Mouse (Mus musculus): Measurements from ENCODE around the gene Castor1. TPM values are rescaled to one million over a fixed set of nuclear protein-coding genes. Genes with fewer than 3 reads are reported as not detected.

Castor1 gene
- polyA plus RNA-seq, 1 experiment: 15.8 TPM

DNA sequence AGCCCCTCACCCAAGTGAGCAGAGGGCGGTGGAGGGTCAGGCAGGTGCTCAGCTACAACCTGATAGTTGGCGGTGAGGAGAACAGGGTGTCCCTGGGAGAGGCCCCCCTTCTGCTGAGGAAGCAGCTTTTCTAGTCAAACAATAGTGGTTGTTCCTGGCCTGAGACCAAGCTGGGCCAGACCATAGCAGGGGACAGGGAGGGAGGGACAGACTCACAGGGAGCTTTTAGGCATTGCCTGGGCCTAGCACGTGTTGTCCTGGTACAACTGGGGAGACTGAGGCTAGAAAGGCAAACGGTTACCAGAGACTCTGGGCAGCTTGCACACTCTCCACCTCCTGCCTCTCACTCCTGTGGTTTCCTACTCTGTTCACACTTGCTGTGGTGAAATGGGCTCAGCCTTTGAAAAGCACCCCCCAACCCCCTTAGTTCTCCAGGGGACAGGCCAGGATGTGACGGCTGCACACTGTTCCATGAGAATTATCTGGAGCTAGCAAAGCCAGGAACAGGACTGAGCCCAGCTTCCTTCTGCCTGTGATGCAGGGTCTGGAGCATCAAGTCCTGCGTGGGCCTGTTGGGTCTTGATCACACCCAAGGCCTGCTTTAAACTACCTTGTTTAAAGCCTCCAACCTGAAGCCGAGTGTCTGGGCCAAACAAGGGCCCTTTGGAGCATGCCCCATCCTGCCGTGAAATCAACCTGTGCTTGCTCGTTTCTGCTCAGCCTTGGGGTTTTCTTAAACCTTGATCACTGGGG, 1.6 kb upstream of the Castor1 start:
- peak; percentile 90 for DNase-seq

DNA sequence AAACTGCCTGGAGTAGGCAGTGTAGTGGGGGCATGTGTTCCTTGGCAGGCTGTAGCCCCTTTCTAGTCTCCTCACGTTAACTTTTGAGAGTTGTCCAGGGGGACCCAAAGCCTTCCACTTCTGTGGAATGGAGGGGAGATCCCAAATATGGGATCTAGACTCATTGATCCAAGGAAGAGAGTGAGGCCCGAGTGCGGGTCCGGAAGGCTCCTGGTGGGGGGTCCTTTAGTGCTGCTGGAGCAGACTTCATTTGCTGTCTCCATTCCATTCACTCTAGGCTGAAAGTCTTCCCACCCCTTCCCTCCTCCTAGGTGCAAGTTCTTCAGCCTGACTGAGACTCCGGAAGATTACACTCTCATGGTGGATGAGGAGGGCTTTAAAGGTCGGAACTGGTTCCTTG, 612 bp downstream of the Castor1 start:
- DNase-seq: no peak
- peaks cover 19% of the 10 kb centered on the region for H3K4me1 ChIP-seq (ENCODE audit: control insufficient read depth, insufficient read depth, low read length)
- WGBS: 16% methylated on average over 6 of the region's 6 CpGs
- TF ChIP-seq POLR2A (IDR thresholded peaks at IDR 0.05; ENCODE audit: low read depth, low read length) (no peak), CTCF (conservative IDR thresholded peaks at IDR 0.05; ENCODE audit: insufficient read depth, insufficient read length, low read depth, low read length) (no peak)
- peaks cover 3% of the 10 kb centered on the region; the same call in 1 of the 2 replicates for H3K36me3 ChIP-seq (ENCODE audit: control insufficient read depth, insufficient read depth, low read length)
- no peaks in the 10 kb centered on the region for H3K27me3 ChIP-seq (replicated peaks; ENCODE audit: control insufficient read depth, insufficient read depth, low read length)
- peak overlapping the region; percentile 67 for H3K4me3 ChIP-seq (ENCODE audit: insufficient read depth, low read depth, low read length)
- peak overlapping the region; percentile 58; the same call in 1 of the 2 replicates for H3K27ac ChIP-seq (ENCODE audit: insufficient read depth, low read depth, low read length)

More for the DNA sequence above, 1.6 kb upstream of the Castor1 start:
- H3K4me1 ChIP-seq (ENCODE audit: control insufficient read depth, insufficient read depth, low read length): peaks cover 19% of the 10 kb centered on the region
- peak overlapping the region; percentile 70 for H3K27ac ChIP-seq (ENCODE audit: insufficient read depth, low read depth, low read length)
- H3K36me3 ChIP-seq (ENCODE audit: control insufficient read depth, insufficient read depth, low read length): peaks cover 3% of the 10 kb centered on the region; the same call in 1 of the 2 replicates
- no peaks in the 10 kb centered on the region for H3K27me3 ChIP-seq (replicated peaks; ENCODE audit: control insufficient read depth, insufficient read depth, low read length)
- no peak overlapping the region for H3K4me3 ChIP-seq (ENCODE audit: insufficient read depth, low read depth, low read length)
- TF ChIP-seq POLR2A (IDR thresholded peaks at IDR 0.05; ENCODE audit: low read depth, low read length) (no peak), CTCF (conservative IDR thresholded peaks at IDR 0.05; ENCODE audit: insufficient read depth, insufficient read length, low read depth, low read length) (no peak)
- WGBS: 47% methylated on average over 9 of the region's 9 CpGs

DNA sequence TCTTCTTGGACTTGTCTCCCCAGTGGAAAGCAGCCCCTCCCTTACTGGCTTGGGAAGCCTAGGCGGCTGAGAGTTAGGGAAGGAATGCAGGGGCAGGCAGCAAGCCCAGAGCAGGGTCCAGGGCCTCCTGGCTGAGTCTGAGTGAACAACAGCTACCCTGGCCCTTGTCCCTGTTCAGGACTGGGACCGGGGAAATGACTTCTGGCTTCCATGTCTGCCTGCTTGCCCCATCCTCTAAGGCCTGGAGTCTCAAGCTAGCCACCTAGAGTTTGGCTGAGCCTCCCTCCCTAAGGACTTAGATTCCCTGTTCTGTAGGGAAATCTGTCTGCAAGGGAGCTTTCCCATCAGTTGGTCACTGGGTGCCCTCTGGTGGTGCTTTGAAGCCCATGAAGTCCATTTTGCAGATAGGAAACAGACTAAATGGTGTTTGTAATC, 1.3 kb downstream of the Castor1 start:
- Histone ChIP-seq H3K27me3 (replicated peaks; ENCODE audit: control insufficient read depth, insufficient read depth, low read length) (no peaks in the 10 kb centered on the region), H3K27ac (ENCODE audit: insufficient read depth, low read depth, low read length) (no peak overlapping the region), H3K4me1 (ENCODE audit: control insufficient read depth, insufficient read depth, low read length) (peaks cover 19% of the 10 kb centered on the region), H3K36me3 (ENCODE audit: control insufficient read depth, insufficient read depth, low read length) (peaks cover 3% of the 10 kb centered on the region; the same call in 1 of the 2 replicates), H3K4me3 (ENCODE audit: insufficient read depth, low read depth, low read length) (no peak overlapping the region)
- WGBS: 0% methylated on average over 2 of the region's 2 CpGs
- no peak for TF ChIP-seq POLR2A (IDR thresholded peaks at IDR 0.05; ENCODE audit: low read depth, low read length)
- TF ChIP-seq CTCF (conservative IDR thresholded peaks at IDR 0.05; ENCODE audit: insufficient read depth, insufficient read length, low read depth, low read length): peak; percentile 97
- DNase-seq: peak; percentile 93

DNA sequence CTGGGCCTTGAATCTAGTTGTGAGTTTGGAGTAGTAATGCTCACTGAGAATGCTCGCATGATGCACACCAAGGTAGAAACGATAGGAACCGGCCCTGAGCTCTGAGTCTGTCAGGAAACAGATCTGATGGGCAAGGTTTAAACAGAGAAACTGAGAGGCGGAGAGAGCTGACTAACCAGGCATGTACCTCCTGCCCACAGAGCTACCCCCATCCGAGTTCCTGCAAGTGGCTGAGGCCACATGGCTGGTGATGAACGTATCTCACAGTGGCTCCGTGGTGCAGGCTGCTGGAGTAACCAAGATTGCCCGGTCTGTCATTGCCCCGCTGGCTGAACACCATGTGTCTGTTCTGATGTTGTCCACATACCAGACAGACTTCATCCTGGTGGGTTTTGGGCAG, 1.9 kb downstream of the Castor1 start:
- Histone ChIP-seq H3K4me3 (ENCODE audit: insufficient read depth, low read depth, low read length) (no peak overlapping the region), H3K4me1 (ENCODE audit: control insufficient read depth, insufficient read depth, low read length) (peaks cover 19% of the 10 kb centered on the region), H3K36me3 (ENCODE audit: control insufficient read depth, insufficient read depth, low read length) (peaks cover 3% of the 10 kb centered on the region; the same call in 1 of the 2 replicates), H3K27me3 (replicated peaks; ENCODE audit: control insufficient read depth, insufficient read depth, low read length) (no peaks in the 10 kb centered on the region), H3K27ac (ENCODE audit: insufficient read depth, low read depth, low read length) (no peak overlapping the region)
- 56% methylated on average over 9 of the region's 9 CpGs for WGBS
- no peak for TF ChIP-seq CTCF (conservative IDR thresholded peaks at IDR 0.05; ENCODE audit: insufficient read depth, insufficient read length, low read depth, low read length)
- no peak for TF ChIP-seq POLR2A (IDR thresholded peaks at IDR 0.05; ENCODE audit: low read depth, low read length)
- DNase-seq: no peak

DNA sequence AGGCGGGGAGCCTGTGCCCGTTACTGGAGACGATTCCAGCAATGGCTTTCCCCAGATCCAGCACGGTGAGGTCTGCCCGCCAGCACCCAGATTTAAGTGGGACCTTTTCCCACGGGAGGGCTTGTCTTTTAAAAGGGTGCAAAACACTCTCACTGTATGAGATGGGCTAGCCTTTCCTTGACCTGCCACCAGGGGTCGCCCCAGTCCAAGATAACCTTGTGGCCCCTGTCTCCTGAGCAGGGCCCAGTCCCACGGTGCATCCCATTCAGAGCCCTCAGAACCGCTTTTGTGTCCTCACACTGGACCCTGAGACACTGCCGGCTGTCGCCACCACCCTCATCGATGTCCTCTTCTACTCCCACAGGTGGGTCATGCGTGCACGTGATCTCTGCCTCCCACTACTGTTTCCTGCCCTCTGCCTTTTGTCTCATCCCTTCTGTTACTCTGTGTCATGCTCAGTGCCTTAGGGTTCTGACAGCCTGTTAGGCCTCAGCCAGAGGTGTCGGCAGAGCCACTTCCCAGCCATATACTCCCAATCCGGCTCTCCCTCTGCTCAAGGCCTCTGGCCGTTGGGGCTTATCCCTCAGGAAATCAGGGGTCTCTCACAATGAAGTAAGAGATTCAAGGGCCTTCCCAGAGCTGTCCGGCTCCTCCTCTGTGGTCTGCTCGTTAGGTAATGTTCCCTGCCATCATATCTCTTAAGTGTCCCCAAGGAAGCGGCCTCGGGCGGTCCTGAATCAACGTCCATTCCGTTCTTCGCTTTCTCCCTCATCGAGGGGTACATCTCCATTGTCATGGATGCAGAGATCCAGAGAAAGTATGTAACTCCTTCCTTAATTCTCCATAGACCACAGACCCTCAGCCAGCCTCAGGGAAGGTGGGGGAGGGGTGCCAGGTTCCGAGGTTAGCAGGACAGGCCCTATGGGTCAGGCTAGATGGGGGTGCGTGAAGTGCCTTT, 2.7 kb downstream of the Castor1 start:
- DNase-seq: peak; percentile 81

DNA sequence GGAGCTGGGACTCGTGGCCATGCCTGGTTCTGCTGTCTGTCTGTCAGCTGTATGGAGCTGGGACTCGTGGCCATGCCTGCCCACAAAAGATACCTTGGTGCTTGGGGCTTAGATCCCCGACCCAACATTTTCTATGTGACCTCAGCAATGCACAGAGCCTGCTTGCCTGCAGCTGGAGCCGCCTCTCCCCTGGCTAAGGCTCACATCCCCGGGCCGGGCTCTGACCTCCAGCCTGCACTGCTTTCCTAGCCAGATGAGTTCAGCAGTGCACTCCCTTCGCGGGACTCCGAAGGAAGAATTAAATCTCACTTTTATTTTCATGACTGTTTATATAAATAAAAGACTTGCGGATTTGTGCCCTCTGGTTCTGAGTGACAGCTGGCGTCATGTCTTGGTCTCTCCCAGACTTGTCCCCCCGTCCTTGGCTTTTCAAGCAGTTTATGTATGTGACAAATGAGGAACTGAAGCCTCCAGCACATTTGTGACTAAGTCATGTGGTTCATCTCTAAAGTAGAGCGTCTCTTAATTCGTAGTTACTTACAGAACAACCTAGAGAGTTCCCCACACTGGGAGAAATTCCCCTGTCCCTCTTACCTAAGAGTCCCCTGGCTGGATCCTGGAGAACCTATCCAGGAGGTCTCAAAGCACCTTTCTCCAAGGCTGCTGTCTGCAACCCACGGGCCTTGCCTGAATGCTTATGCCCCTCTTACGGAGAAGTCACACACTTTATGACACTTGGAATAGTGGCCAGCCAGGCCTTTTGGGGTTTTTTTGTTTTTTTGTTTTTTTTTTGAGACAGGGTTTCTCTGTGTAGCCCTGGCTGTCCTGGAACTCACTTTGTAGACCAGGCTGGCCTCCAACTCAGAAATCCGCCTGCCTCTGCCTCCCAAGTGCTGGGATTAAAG, 4.3 kb downstream of the Castor1 start:
- peaks cover 6% of the 10 kb centered on the region; the same call in 1 of the 2 replicates for H3K4me1 ChIP-seq (ENCODE audit: control insufficient read depth, insufficient read depth, low read length)
- no peaks in the 10 kb centered on the region for H3K27me3 ChIP-seq (replicated peaks; ENCODE audit: control insufficient read depth, insufficient read depth, low read length)
- DNase-seq: no peak
- no peaks in the 10 kb centered on the region for H3K36me3 ChIP-seq (ENCODE audit: control insufficient read depth, insufficient read depth, low read length)
- WGBS: 79% methylated on average over 17 of the region's 17 CpGs
- H3K27ac ChIP-seq (ENCODE audit: insufficient read depth, low read depth, low read length): no peak overlapping the region
- no peak overlapping the region for H3K4me3 ChIP-seq (ENCODE audit: insufficient read depth, low read depth, low read length)
- TF ChIP-seq CTCF (conservative IDR thresholded peaks at IDR 0.05; ENCODE audit: insufficient read depth, insufficient read length, low read depth, low read length): no peak
- no peak for TF ChIP-seq POLR2A (IDR thresholded peaks at IDR 0.05; ENCODE audit: low read depth, low read length)

More for the DNA sequence above, 2.7 kb downstream of the Castor1 start:
- H3K4me1 ChIP-seq (ENCODE audit: control insufficient read depth, insufficient read depth, low read length): peaks cover 15% of the 10 kb centered on the region
- no peaks in the 10 kb centered on the region for H3K27me3 ChIP-seq (replicated peaks; ENCODE audit: control insufficient read depth, insufficient read depth, low read length)
- H3K36me3 ChIP-seq (ENCODE audit: control insufficient read depth, insufficient read depth, low read length): no peaks in the 10 kb centered on the region
- no peak overlapping the region for H3K27ac ChIP-seq (ENCODE audit: insufficient read depth, low read depth, low read length)
- no peak overlapping the region for H3K4me3 ChIP-seq (ENCODE audit: insufficient read depth, low read depth, low read length)
- TF ChIP-seq POLR2A (IDR thresholded peaks at IDR 0.05; ENCODE audit: low read depth, low read length) (no peak), CTCF (conservative IDR thresholded peaks at IDR 0.05; ENCODE audit: insufficient read depth, insufficient read length, low read depth, low read length) (peak; percentile 92)
- 60% methylated on average over 28 of the region's 28 CpGs for WGBS
